Mouse (Mus musculus): ENCODE measurements around the gene Kif6. TPM values are rescaled to one million over a fixed set of nuclear protein-coding genes. Genes with fewer than 3 reads are reported as not detected.

Gene Kif6
- polyA plus RNA-seq, 1 experiment from 2014 or later, result 1.5 TPM

DNA sequence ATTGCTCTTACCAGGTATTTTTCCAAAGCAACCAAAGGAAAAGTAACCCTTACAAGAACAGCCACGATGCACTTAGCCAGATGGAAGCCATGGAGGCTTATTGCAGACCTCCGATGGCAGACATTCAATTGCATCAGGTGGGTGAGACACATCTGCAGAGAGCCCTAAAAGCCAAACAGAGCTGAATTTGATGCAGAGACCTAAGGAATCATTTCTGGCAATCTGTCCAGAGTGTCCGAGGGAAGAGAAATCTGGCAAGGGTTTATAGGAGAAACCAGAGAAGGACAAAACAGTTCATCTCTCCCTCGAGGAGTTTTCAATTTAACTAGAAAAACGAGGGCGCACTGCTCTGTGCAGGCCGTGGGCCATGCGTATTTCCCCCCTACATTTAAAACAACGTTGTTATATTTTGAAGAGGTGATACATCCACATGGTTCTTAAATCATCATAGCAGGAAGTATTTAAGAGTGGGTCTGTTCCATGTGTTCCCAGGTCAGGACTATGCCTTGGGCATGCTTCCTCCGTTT, 177.3 kb downstream of the Kif6 start:
- ATAC-seq (no peak), DNase-seq (ENCODE audit: low spot score) (no peak)
- no peak for TF ChIP-seq EP300 (IDR thresholded peaks at IDR 0.05)
- no peak for TF ChIP-seq CTCF (IDR thresholded peaks at IDR 0.05)
- Histone ChIP-seq H3K9me3 (ENCODE audit: low read length) (no peaks in the 10 kb centered on the region), H3K9ac (replicated peaks; ENCODE audit: low read depth) (no peak overlapping the region), H3K36me3 (ENCODE audit: insufficient read depth, low read length) (no peaks in the 10 kb centered on the region), H3K27me3 (replicated peaks; ENCODE audit: insufficient read depth, low read length) (no peaks in the 10 kb centered on the region), H3K27ac (ENCODE audit: low read length) (no peak overlapping the region), H3K4me3 (ENCODE audit: low read depth, low read length) (no peak overlapping the region), H3K4me2 (replicated peaks; ENCODE audit: low read depth, low read length) (no peak overlapping the region), H3K4me1 (ENCODE audit: insufficient read depth, low read depth, low read length) (no peaks in the 10 kb centered on the region)
- 77% methylated on average over 10 of the region's 10 CpGs for WGBS

DNA sequence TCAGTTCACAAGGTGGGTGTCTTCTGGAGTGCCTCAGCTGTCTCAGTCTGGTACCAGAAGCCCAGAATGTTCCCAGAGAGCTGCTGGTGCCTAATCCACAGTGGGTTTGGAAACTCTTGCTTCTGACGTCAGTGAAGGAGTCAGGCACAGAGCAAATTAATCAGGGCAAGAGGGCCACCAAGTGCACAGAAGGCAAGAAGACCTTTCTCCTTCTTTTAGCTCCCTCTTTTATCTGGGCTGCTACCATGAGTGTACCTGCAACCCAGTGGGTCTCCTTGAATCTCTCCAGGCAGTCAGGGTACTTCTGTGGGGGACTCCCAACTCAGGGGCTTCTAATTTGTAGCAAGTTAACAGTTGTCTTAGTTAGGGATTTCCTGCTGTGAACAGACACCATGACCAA, 178.0 kb downstream of the Kif6 start:
- H3K27ac ChIP-seq (ENCODE audit: low read length), result no peak overlapping the region
- WGBS, result 76% methylated on average over 1 of the region's 1 CpGs
- no peak overlapping the region for H3K9ac ChIP-seq (replicated peaks; ENCODE audit: low read depth)
- DNase-seq (ENCODE audit: low spot score) (no peak), ATAC-seq (no peak)
- H3K4me2 ChIP-seq (replicated peaks; ENCODE audit: low read depth, low read length), result no peak overlapping the region
- TF ChIP-seq CTCF (IDR thresholded peaks at IDR 0.05) (no peak), EP300 (IDR thresholded peaks at IDR 0.05) (no peak)
- no peak overlapping the region for H3K4me3 ChIP-seq (ENCODE audit: low read depth, low read length)
- H3K36me3 ChIP-seq (ENCODE audit: insufficient read depth, low read length), result no peaks in the 10 kb centered on the region
- H3K4me1 ChIP-seq (ENCODE audit: insufficient read depth, low read depth, low read length), result no peaks in the 10 kb centered on the region
- no peaks in the 10 kb centered on the region for H3K9me3 ChIP-seq (ENCODE audit: low read length)
- H3K27me3 ChIP-seq (replicated peaks; ENCODE audit: insufficient read depth, low read length), result no peaks in the 10 kb centered on the region

GRCm38 (mm10) chr17:49793965-49794364, 179.0 kb downstream of the Kif6 start:
- ATAC-seq (no peak), DNase-seq (ENCODE audit: low spot score) (no peak)
- no peak overlapping the region for H3K4me2 ChIP-seq (replicated peaks; ENCODE audit: low read depth, low read length)
- no peak overlapping the region for H3K9ac ChIP-seq (replicated peaks; ENCODE audit: low read depth)
- H3K36me3 ChIP-seq (ENCODE audit: insufficient read depth, low read length), result no peaks in the 10 kb centered on the region
- H3K27me3 ChIP-seq (replicated peaks; ENCODE audit: insufficient read depth, low read length), result no peaks in the 10 kb centered on the region
- TF ChIP-seq CTCF (IDR thresholded peaks at IDR 0.05), result 0 out of 2 replicates have a peak, but pooled peaks have one; percentile 3
- TF ChIP-seq EP300 (IDR thresholded peaks at IDR 0.05), result no peak
- H3K27ac ChIP-seq (ENCODE audit: low read length), result no peak overlapping the region
- no peaks in the 10 kb centered on the region for H3K9me3 ChIP-seq (ENCODE audit: low read length)
- H3K4me1 ChIP-seq (ENCODE audit: insufficient read depth, low read depth, low read length), result no peaks in the 10 kb centered on the region
- H3K4me3 ChIP-seq (ENCODE audit: low read depth, low read length), result no peak overlapping the region
- 97% methylated on average over 3 of the region's 3 CpGs for WGBS

GRCm38 (mm10) chr17:49795241-49795640, 180.3 kb downstream of the Kif6 start:
- DNase-seq (ENCODE audit: low spot score), result no peak
- Histone ChIP-seq H3K9ac (replicated peaks; ENCODE audit: low read depth) (no peak overlapping the region), H3K27me3 (replicated peaks; ENCODE audit: insufficient read depth, low read length) (no peaks in the 10 kb centered on the region), H3K9me3 (ENCODE audit: low read length) (no peaks in the 10 kb centered on the region), H3K27ac (ENCODE audit: low read length) (no peak overlapping the region), H3K4me1 (ENCODE audit: insufficient read depth, low read depth, low read length) (no peaks in the 10 kb centered on the region), H3K4me3 (ENCODE audit: low read depth, low read length) (no peak overlapping the region), H3K36me3 (ENCODE audit: insufficient read depth, low read length) (no peaks in the 10 kb centered on the region), H3K4me2 (replicated peaks; ENCODE audit: low read depth, low read length) (no peak overlapping the region)
- WGBS, result 96% methylated on average over 3 of the region's 3 CpGs
- ATAC-seq, result no peak
- no peak for TF ChIP-seq CTCF (IDR thresholded peaks at IDR 0.05)
- no peak for TF ChIP-seq EP300 (IDR thresholded peaks at IDR 0.05)

DNA sequence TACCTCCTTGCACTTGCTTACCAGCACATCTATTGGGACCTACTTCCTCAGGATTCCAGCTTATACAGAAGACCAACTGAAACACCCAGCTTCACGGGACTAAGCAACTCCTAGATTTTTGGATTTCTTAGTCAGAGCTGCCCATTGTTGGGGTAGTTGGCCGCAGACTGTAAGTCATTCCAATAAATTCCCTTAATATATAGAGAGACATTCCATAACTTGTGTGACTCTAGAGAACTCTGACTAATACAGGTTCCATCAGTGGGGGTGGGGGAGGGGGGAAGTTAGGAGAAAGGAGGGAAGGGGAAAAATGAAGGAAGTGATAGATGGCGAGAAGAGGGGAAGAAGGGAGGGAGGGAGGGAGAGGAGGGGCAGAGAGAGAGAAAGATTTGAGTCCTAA, 181.2 kb downstream of the Kif6 start:
- H3K27ac ChIP-seq (ENCODE audit: low read length), result no peak overlapping the region
- no peaks in the 10 kb centered on the region for H3K9me3 ChIP-seq (ENCODE audit: low read length)
- H3K36me3 ChIP-seq (ENCODE audit: insufficient read depth, low read length), result no peaks in the 10 kb centered on the region
- DNase-seq (ENCODE audit: low spot score), result no peak
- H3K4me3 ChIP-seq (ENCODE audit: low read depth, low read length), result no peak overlapping the region
- no peak overlapping the region for H3K9ac ChIP-seq (replicated peaks; ENCODE audit: low read depth)
- H3K4me2 ChIP-seq (replicated peaks; ENCODE audit: low read depth, low read length), result no peak overlapping the region
- no peaks in the 10 kb centered on the region for H3K4me1 ChIP-seq (ENCODE audit: insufficient read depth, low read depth, low read length)
- H3K27me3 ChIP-seq (replicated peaks; ENCODE audit: insufficient read depth, low read length), result no peaks in the 10 kb centered on the region
- TF ChIP-seq CTCF (IDR thresholded peaks at IDR 0.05) (no peak), EP300 (IDR thresholded peaks at IDR 0.05) (no peak)
- 60% methylated on average over 3 of the region's 3 CpGs for WGBS
- no peak for ATAC-seq

- 67% methylated on average over 5 of the region's 5 CpGs for WGBS
- no peaks in the 10 kb centered on the region for H3K36me3 ChIP-seq (ENCODE audit: insufficient read depth, low read length)
Observed at GRCm38 (mm10) chr17:49799168-49799567, 184.2 kb downstream of the Kif6 start.

GRCm38 (mm10) chr17:49800157-49800556, 185.2 kb downstream of the Kif6 start:
- no peaks in the 10 kb centered on the region for H3K27me3 ChIP-seq (replicated peaks; ENCODE audit: insufficient read depth, low read length)
- H3K9me3 ChIP-seq (ENCODE audit: low read length), result no peaks in the 10 kb centered on the region
- no peaks in the 10 kb centered on the region for H3K4me1 ChIP-seq (ENCODE audit: insufficient read depth, low read depth, low read length)
- ATAC-seq, result no peak
- H3K4me3 ChIP-seq (ENCODE audit: low read depth, low read length), result no peak overlapping the region
- H3K4me2 ChIP-seq (replicated peaks; ENCODE audit: low read depth, low read length), result no peak overlapping the region
- no peak overlapping the region for H3K27ac ChIP-seq (ENCODE audit: low read length)
- whole genome bisulfite sequencing, result 63% methylated on average over 2 of the region's 2 CpGs
- H3K36me3 ChIP-seq (ENCODE audit: insufficient read depth, low read length), result no peaks in the 10 kb centered on the region
- no peak for DNase-seq (ENCODE audit: low spot score)
- no peak overlapping the region for H3K9ac ChIP-seq (replicated peaks; ENCODE audit: low read depth)
- TF ChIP-seq CTCF (IDR thresholded peaks at IDR 0.05) (no peak), EP300 (IDR thresholded peaks at IDR 0.05) (no peak)

More at GRCm38 (mm10) chr17:49799168-49799567, 184.2 kb downstream of the Kif6 start:
- H3K4me1 ChIP-seq (ENCODE audit: insufficient read depth, low read depth, low read length), result no peaks in the 10 kb centered on the region
- no peaks in the 10 kb centered on the region for H3K27me3 ChIP-seq (replicated peaks; ENCODE audit: insufficient read depth, low read length)
- H3K27ac ChIP-seq (ENCODE audit: low read length), result no peak overlapping the region
- DNase-seq (ENCODE audit: low spot score), result peak; percentile 44
- no peak overlapping the region for H3K9ac ChIP-seq (replicated peaks; ENCODE audit: low read depth)
- H3K4me3 ChIP-seq (ENCODE audit: low read depth, low read length), result no peak overlapping the region
- peak; percentile 28; the same call in 1 of the 2 replicates for ATAC-seq
- TF ChIP-seq CTCF (IDR thresholded peaks at IDR 0.05), result no peak
- TF ChIP-seq EP300 (IDR thresholded peaks at IDR 0.05), result no peak
- H3K4me2 ChIP-seq (replicated peaks; ENCODE audit: low read depth, low read length), result no peak overlapping the region
- no peaks in the 10 kb centered on the region for H3K9me3 ChIP-seq (ENCODE audit: low read length)

Data from lung, postnatal 0 days (tissue).